16 mouse cellular contexts compared by ENCODE assay signal in the genomic region with DNA sequence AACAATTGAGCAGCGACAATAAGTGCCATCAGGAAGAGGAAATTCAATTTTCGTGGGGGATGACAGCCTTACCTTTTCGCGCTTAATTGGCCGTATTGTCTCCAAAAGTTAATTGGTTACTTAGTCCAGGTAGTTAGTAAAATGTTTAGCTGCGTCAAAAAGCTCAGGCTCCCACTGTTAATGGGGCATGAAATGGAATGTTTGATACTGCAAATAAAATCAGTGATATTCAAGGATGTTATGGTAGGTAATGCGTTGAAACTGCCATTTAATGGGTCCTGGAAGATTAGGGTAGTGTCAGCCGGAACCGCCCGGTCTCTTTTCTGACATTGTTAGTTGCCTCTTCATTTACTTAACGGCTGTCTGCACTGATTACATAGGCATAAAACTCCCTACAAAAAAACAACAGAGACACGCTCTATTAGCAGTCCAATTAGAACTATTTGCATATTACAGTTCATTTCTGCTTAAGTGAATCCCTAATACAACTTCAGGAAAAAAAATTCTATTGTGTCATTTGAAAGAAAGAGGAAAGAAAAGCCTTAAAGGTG.
DNase-seq lines count a peak whose midpoint lies in the region; ATAC-seq and TF ChIP-seq lines count a peak whose summit lies in the region.
"Had no signal": no experiment of that assay in that cellular context is flagged by ENCODE, and none has a peak within 500 bp of the region (broad histone marks: within the 10 kb centered on the region; RNA-seq: fewer than 3 reads in every experiment).

No protein-coding gene starts in this region.

- no peak for DNase-seq in hindbrain, postnatal 0 days (ENCODE audit: low spot score)
- DNase-seq in brain, embryonic 14.5 days (ENCODE audit: low read depth): peak; percentile 53
- no peak for DNase-seq in heart, adult 8-10 months (ENCODE audit: low spot score)
- DNase-seq in midbrain, embryonic 11.5 days (ENCODE audit: low spot score, missing footprints): no peak
- DNase-seq: adrenal gland, postnatal 25 days; B cell, adult 2 months; cerebellum, adult 2 months; lung, postnatal 14 days; thymus, adult 18-20 months had no signal

- no peaks in the 10 kb centered on the region for H3K9me3 ChIP-seq in hindbrain, embryonic 12.5 days (replicated peaks)
- H3K9me3 ChIP-seq in hindbrain, postnatal 0 days (ENCODE audit: low read length): no peaks in the 10 kb centered on the region
- H3K9me3 ChIP-seq in kidney, embryonic 14.5 days (ENCODE audit: control insufficient read depth, low read length): no peaks in the 10 kb centered on the region
- no peaks in the 10 kb centered on the region for H3K9me3 ChIP-seq in neural tube, embryonic 15.5 days (replicated peaks)
- no peaks in the 10 kb centered on the region for H3K9me3 ChIP-seq in midbrain, embryonic 11.5 days (ENCODE audit: control insufficient read depth, low read length)
- H3K9me3 ChIP-seq: embryonic facial prominence, embryonic 10.5 days; heart, embryonic 15.5 days; liver, embryonic 15.5 days had no signal

- no peak overlapping the region for H3K9ac ChIP-seq in hindbrain, embryonic 12.5 days
- H3K9ac ChIP-seq in hindbrain, postnatal 0 days (replicated peaks; ENCODE audit: low read length): no peak overlapping the region
- H3K9ac ChIP-seq in kidney, embryonic 14.5 days (ENCODE audit: low read depth, low read length): no peak overlapping the region
- H3K9ac ChIP-seq in neural tube, embryonic 15.5 days (replicated peaks): no peak overlapping the region
- H3K9ac ChIP-seq in midbrain, embryonic 11.5 days (ENCODE audit: low read length): no peak overlapping the region
- H3K9ac ChIP-seq: heart, embryonic 15.5 days; liver, embryonic 15.5 days had no signal

- peak; percentile 38; the same call in 1 of the 2 replicates for ATAC-seq in hindbrain, embryonic 12.5 days (ENCODE audit: low FRiP score)
- ATAC-seq in hindbrain, postnatal 0 days: no peak
- peak; percentile 48; the same call in 1 of the 2 replicates for ATAC-seq in kidney, embryonic 14.5 days (ENCODE audit: low FRiP score, low TSS enrichment)
- ATAC-seq in neural tube, embryonic 15.5 days (ENCODE audit: low FRiP score): peak; percentile 81
- ATAC-seq in midbrain, embryonic 11.5 days (ENCODE audit: low FRiP score): no peak

- H3K27me3 ChIP-seq in hindbrain, embryonic 12.5 days: no peaks in the 10 kb centered on the region
- H3K27me3 ChIP-seq in hindbrain, postnatal 0 days (ENCODE audit: insufficient read depth, low read length): no peaks in the 10 kb centered on the region
- H3K27me3 ChIP-seq in kidney, embryonic 14.5 days (ENCODE audit: control insufficient read depth, insufficient read depth, low read length): no peaks in the 10 kb centered on the region
- no peaks in the 10 kb centered on the region for H3K27me3 ChIP-seq in neural tube, embryonic 15.5 days (replicated peaks)
- H3K27me3 ChIP-seq in midbrain, embryonic 11.5 days (ENCODE audit: control insufficient read depth, insufficient read depth, low read length): no peaks in the 10 kb centered on the region
- H3K27me3 ChIP-seq: heart, embryonic 15.5 days; liver, embryonic 15.5 days had no signal

- no peak overlapping the region for H3K4me2 ChIP-seq in hindbrain, embryonic 12.5 days (replicated peaks)
- H3K4me2 ChIP-seq in hindbrain, postnatal 0 days (ENCODE audit: low read depth, low read length): no peak overlapping the region
- H3K4me2 ChIP-seq in kidney, embryonic 14.5 days (replicated peaks; ENCODE audit: low read depth, low read length): no peak overlapping the region
- H3K4me2 ChIP-seq in neural tube, embryonic 15.5 days: no peak overlapping the region
- H3K4me2 ChIP-seq in midbrain, embryonic 11.5 days: no peak overlapping the region
- H3K4me2 ChIP-seq: heart, embryonic 15.5 days; liver, embryonic 15.5 days had no signal

- H3K4me3 ChIP-seq in hindbrain, embryonic 12.5 days: no peak overlapping the region
- no peak overlapping the region for H3K4me3 ChIP-seq in hindbrain, postnatal 0 days (ENCODE audit: low read length)
- no peak overlapping the region for H3K4me3 ChIP-seq in kidney, embryonic 14.5 days (ENCODE audit: low read length)
- no peak overlapping the region for H3K4me3 ChIP-seq in neural tube, embryonic 15.5 days (replicated peaks)
- no peak overlapping the region for H3K4me3 ChIP-seq in midbrain, embryonic 11.5 days (ENCODE audit: low read depth, low read length)
- H3K4me3 ChIP-seq: embryonic facial prominence, embryonic 10.5 days; heart, embryonic 15.5 days; liver, embryonic 15.5 days; megakaryocyte, embryonic 14.5 days had no signal

- peaks cover 9% of the 10 kb centered on the region for H3K4me1 ChIP-seq in hindbrain, embryonic 12.5 days
- peaks cover 6% of the 10 kb centered on the region; the same call in 1 of the 2 replicates for H3K4me1 ChIP-seq in hindbrain, postnatal 0 days (ENCODE audit: insufficient read depth, low read length)
- H3K4me1 ChIP-seq in kidney, embryonic 14.5 days (ENCODE audit: control insufficient read depth, insufficient read depth, low read length): peaks cover 4% of the 10 kb centered on the region; the same call in 1 of the 2 replicates
- H3K4me1 ChIP-seq in neural tube, embryonic 15.5 days: peaks cover 11% of the 10 kb centered on the region
- H3K4me1 ChIP-seq in midbrain, embryonic 11.5 days (ENCODE audit: control insufficient read depth, insufficient read depth, low read length): peaks cover 5% of the 10 kb centered on the region
- H3K4me1 ChIP-seq: liver, embryonic 15.5 days had no signal

- TF ChIP-seq CTCF in hindbrain, postnatal 0 days (IDR thresholded peaks at IDR 0.05; ENCODE audit: low read depth): no peak
- TF ChIP-seq CTCF in brain, embryonic 14.5 days (IDR thresholded peaks at IDR 0.05; ENCODE audit: borderline replicate concordance, extremely low read depth, insufficient read depth, insufficient read length): no peak

- no peaks in the 10 kb centered on the region for H3K36me3 ChIP-seq in hindbrain, embryonic 12.5 days
- H3K36me3 ChIP-seq in hindbrain, postnatal 0 days (ENCODE audit: insufficient read depth, low read length): no peaks in the 10 kb centered on the region
- no peaks in the 10 kb centered on the region for H3K36me3 ChIP-seq in kidney, embryonic 14.5 days (ENCODE audit: control insufficient read depth, insufficient read depth, low read length)
- H3K36me3 ChIP-seq in neural tube, embryonic 15.5 days: no peaks in the 10 kb centered on the region
- no peaks in the 10 kb centered on the region for H3K36me3 ChIP-seq in midbrain, embryonic 11.5 days (ENCODE audit: control insufficient read depth, insufficient read depth, low read length)
- H3K36me3 ChIP-seq: embryonic facial prominence, embryonic 10.5 days; heart, embryonic 15.5 days; liver, embryonic 15.5 days had no signal

- H3K27ac ChIP-seq in hindbrain, embryonic 12.5 days: no peak overlapping the region
- H3K27ac ChIP-seq in hindbrain, postnatal 0 days: no peak overlapping the region
- no peak overlapping the region for H3K27ac ChIP-seq in kidney, embryonic 14.5 days (ENCODE audit: low read depth, low read length)
- H3K27ac ChIP-seq in neural tube, embryonic 15.5 days (replicated peaks): no peak overlapping the region
- no peak overlapping the region for H3K27ac ChIP-seq in midbrain, embryonic 11.5 days (ENCODE audit: low read depth, low read length)
- H3K27ac ChIP-seq: embryonic facial prominence, embryonic 10.5 days; heart, embryonic 15.5 days; liver, embryonic 15.5 days had no signal

- 56% methylated on average over 12 of the region's 12 CpGs for WGBS in hindbrain, embryonic 12.5 days
- 49% methylated on average over 12 of the region's 12 CpGs for WGBS in hindbrain, postnatal 0 days
- WGBS in kidney, embryonic 14.5 days: 36% methylated on average over 12 of the region's 12 CpGs
- WGBS in neural tube, embryonic 15.5 days: 30% methylated on average over 12 of the region's 12 CpGs
- 71% methylated on average over 12 of the region's 12 CpGs for WGBS in midbrain, embryonic 11.5 days

- TF ChIP-seq POLR2A in brain, embryonic 14.5 days (IDR thresholded peaks at IDR 0.05; ENCODE audit: borderline replicate concordance, extremely low read depth, insufficient read depth, insufficient read length, poor library complexity, severe bottlenecking): no peak

Comparison
In these comparisons a context has a peak if more than half of its experiments do, and no peak if none do; other contexts are left out.
1. ATAC-seq: peak in hindbrain, embryonic 12.5 days (single experiment), kidney, embryonic 14.5 days (single experiment) and neural tube, embryonic 15.5 days (single experiment); none in hindbrain, postnatal 0 days (single experiment) and midbrain, embryonic 11.5 days (single experiment).